Mouse (Mus musculus) liver, embryonic 12.5 days (tissue): ENCODE measurements at regions not wholly inside any gene's neighbourhood (a gene's known extent, or its start where the extent isn't known, plus 50 kb on each side); places are given as distances from the start of the nearest gene placed in this dataset.

Experiments used
- ATAC-seq: fragments of 200-750 bp; cut with Nextera tagmentation; 2 replicates; pipeline ENCODE4 v1.8.0; 2017; ENCODE audit warnings: moderate number of reproducible peaks, mild to moderate bottlenecking, moderate library complexity
- H3K27ac ChIP-seq: fragments of 300-500 bp; sonication (generic); 2 replicates; pipeline ENCODE4 v1.5.1; 2016; ENCODE audit warnings: mild to moderate bottlenecking
- H3K27me3 ChIP-seq: fragments of 300-500 bp; sonication (generic); replicated peaks from 2 replicates; pipeline ENCODE4 v1.6.1; 2016; ENCODE audit warnings: mild to moderate bottlenecking, moderate library complexity
- H3K36me3 ChIP-seq: fragments of 300-500 bp; sonication (generic); 2 replicates; pipeline ENCODE4 v1.6.1; 2016; ENCODE audit warnings: mild to moderate bottlenecking, moderate library complexity
- H3K4me1 ChIP-seq: fragments of 300-500 bp; sonication (generic); 2 replicates; pipeline ENCODE4 v1.6.1; 2016
- H3K4me2 ChIP-seq: fragments of 300-500 bp; sonication (generic); 2 replicates; pipeline ENCODE4 v1.6.1; 2016; ENCODE audit warnings: mild to moderate bottlenecking, moderate library complexity
- H3K4me3 ChIP-seq: fragments of 300-500 bp; sonication (generic); 2 replicates; pipeline ENCODE4 v1.5.1; 2016; ENCODE audit warnings: mild to moderate bottlenecking, moderate library complexity
- H3K9ac ChIP-seq: fragments of 300-500 bp; sonication (generic); 2 replicates; pipeline ENCODE4 v1.6.1; 2016; ENCODE audit warnings: mild to moderate bottlenecking, moderate library complexity
- H3K9me3 ChIP-seq: fragments of 300-500 bp; sonication (generic); replicated peaks from 2 replicates; pipeline ENCODE4 v1.6.1; 2016; ENCODE audit warnings: mild to moderate bottlenecking, moderate library complexity
- WGBS: fragments of 180-500 bp; shearing (Covaris S2); methylation state at CpG from one replicate; pipeline ENCODE4 v1.1.7; 2016; ENCODE audit not compliant: insufficient replicate concordance; 5-methylcytosine and 5-hydroxymethylcytosine counted together

DNA sequence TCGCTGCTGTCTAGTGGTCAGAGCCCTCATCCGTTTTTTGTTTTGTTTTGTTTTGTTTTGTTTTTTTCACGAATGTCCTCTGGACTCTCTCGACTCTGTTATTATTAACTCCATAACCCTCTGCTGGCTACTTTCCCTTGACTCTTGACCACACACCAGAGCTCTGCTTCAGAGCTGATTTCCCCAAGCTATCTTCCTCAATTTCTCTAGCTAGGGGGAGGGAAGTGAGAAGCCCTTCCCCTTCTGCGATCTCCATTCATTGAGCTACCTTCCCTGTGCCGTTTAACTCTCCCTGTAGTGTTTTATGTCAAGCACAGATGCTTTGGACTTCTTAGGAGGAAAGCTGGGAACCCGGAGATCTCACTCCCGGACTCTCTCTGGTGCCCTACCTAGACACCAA lies 247.6 kb downstream of the Hlx start:
- no peak overlapping the region for H3K9ac ChIP-seq
- 49% methylated on average over 8 of the region's 8 CpGs for WGBS

DNA sequence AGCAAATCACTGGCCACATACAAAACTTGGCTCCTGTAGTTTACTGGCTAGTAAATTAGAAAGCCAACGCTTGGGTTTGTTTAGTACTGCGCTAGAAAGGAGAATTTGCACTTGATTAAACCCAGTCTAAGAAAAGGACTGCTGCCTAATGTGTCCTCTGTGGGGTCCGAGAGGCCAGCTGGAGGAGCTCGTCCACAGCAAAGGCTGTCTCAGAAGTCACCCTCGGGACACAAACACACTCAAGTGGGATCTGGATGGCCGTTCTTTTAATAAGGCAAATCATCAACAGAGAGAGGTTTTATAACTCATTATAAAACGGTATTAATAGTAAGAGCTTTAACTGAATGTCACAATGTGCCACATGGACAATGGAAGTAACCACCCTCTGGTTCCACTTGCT lies 249.0 kb downstream of the Hlx start:
- H3K9ac ChIP-seq, result no peak overlapping the region
- H3K36me3 ChIP-seq, result no peaks in the 10 kb centered on the region
- 64% methylated on average over 7 of the region's 7 CpGs for WGBS
- no peaks in the 10 kb centered on the region for H3K9me3 ChIP-seq
- no peak for ATAC-seq
- no peak overlapping the region for H3K4me2 ChIP-seq
- H3K27me3 ChIP-seq, result no peaks in the 10 kb centered on the region
- H3K4me1 ChIP-seq, result no peaks in the 10 kb centered on the region
- H3K4me3 ChIP-seq, result no peak overlapping the region
- no peak overlapping the region for H3K27ac ChIP-seq

More for the DNA sequence above, 247.6 kb downstream of the Hlx start:
- Histone ChIP-seq H3K36me3 (no peaks in the 10 kb centered on the region), H3K4me3 (no peak overlapping the region), H3K9me3 (no peaks in the 10 kb centered on the region), H3K27ac (no peak overlapping the region), H3K27me3 (no peaks in the 10 kb centered on the region), H3K4me2 (no peak overlapping the region), H3K4me1 (no peaks in the 10 kb centered on the region)
- ATAC-seq, result no peak

DNA sequence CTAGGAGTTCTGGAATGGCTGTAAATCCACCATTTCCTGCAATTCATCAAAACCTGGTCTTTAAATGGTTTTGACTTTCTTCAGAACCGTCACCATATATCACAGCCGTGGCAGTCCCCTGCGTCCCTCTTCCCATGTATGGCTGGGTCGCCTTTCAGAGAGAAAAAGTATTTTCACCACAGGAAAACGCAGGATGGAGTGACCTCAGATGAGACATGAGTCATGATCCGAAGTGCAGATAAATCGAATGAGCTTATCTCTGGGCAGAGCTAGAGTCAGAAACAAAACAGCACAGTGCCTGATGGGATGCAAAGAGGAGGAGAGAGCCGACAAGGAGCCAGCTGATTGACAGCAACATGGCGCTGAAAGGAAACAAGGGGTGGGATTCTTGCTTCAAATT lies 250.4 kb downstream of the Hlx start:
- 40% methylated on average over 9 of the region's 9 CpGs for WGBS
- H3K27me3 ChIP-seq, result no peaks in the 10 kb centered on the region
- H3K27ac ChIP-seq, result no peak overlapping the region
- no peaks in the 10 kb centered on the region for H3K36me3 ChIP-seq
- ATAC-seq, result no peak
- no peak overlapping the region for H3K9ac ChIP-seq
- H3K4me3 ChIP-seq, result no peak overlapping the region
- no peaks in the 10 kb centered on the region for H3K4me1 ChIP-seq
- H3K4me2 ChIP-seq, result no peak overlapping the region
- no peaks in the 10 kb centered on the region for H3K9me3 ChIP-seq

DNA sequence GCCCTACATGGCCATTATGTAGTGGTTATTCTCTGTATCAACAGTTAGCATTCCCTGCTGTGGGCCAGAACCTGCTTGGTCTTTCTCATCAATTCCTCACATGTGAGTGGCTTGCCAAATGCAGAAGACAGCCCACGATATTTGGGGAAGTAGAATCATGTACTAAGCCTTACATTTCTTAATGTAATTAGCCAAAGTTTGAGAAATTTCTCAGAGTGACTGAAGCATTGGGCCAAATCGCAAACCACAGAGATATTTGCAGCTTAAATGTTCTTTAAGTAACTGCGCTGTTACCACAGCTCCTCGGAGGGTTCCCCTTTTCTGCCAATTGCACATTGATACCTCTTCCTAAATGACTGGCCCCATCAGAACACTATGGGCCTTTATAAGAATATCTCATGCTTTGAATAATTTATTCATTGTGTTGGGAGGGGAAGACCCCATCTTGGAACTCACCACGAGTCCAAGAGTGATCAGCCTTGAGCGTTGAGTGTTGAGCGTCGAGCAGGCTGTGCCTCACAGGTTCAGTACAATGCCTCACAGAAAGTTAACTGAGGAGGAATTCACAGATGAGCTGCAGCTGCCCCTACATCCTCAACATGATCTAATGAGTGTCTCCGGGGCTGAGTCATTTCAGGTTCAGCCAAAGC lies 251.7 kb downstream of the Hlx start:
- H3K27me3 ChIP-seq, result no peaks in the 10 kb centered on the region
- H3K4me1 ChIP-seq, result 0 out of 2 replicates have a peak, but pooled peaks cover 4% of the 10 kb centered on the region
- H3K9me3 ChIP-seq, result no peaks in the 10 kb centered on the region
- H3K27ac ChIP-seq, result no peak overlapping the region
- no peak overlapping the region for H3K4me2 ChIP-seq
- H3K36me3 ChIP-seq, result no peaks in the 10 kb centered on the region
- WGBS, result 61% methylated on average over 9 of the region's 9 CpGs
- no peak for ATAC-seq
- no peak overlapping the region for H3K9ac ChIP-seq
- no peak overlapping the region for H3K4me3 ChIP-seq

DNA sequence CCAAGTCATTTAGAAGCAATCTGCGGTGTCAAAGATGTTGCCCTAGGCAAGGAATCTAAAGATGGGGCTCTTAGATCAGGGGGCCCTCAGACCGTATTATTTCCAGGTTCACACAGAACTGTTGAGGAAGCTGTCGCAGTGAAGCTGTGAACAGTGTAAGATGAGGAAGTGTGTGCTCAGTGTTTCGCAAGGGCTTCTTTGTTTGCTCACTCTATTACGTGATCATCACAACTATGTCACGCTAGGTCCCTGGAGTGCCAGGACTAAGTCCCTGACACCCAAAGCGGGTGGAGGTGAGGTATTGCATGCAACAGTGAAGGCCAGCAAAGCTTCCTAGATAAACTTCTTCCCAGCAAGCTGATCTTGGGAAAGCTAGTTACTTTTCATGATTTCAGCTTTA lies 254.4 kb downstream of the Hlx start:
- WGBS, result 36% methylated on average over 7 of the region's 7 CpGs
- Histone ChIP-seq H3K9ac (no peak overlapping the region), H3K27ac (no peak overlapping the region), H3K4me3 (no peak overlapping the region), H3K9me3 (no peaks in the 10 kb centered on the region), H3K27me3 (no peaks in the 10 kb centered on the region), H3K4me2 (no peak overlapping the region), H3K4me1 (0 out of 2 replicates have a peak, but pooled peaks cover 4% of the 10 kb centered on the region), H3K36me3 (no peaks in the 10 kb centered on the region)
- ATAC-seq, result no peak

DNA sequence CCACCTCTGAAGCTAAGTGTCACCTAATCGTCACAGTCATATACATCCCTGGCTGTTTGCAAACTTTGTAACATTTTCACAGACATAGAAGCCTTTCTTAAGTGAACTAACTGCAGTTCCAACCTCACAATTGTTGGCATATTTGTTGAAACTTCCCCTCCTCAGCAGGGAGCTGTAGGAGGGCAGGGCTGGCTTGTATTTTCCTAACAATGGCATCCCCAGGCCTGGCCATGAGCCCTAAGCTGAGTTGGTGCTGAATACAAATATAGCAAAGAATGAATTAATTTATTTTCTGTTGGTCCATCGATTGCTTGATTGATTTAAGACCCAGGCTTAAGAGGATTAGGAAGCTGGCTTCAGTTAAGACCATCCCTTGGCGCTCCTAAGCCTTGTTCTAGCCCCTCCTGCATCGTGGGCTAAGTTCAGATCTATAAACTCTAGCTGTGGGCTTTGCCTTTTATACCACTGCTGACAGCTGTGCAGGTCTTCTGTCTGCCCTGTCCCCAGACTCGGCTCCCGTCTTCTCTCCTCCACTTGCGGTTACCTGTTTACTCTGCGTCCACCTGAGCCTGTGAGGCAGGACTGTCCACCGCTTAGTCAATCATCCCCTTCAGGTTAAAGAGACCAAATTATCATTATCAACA lies 269.8 kb downstream of the Hlx start:
- Histone ChIP-seq H3K27me3 (no peaks in the 10 kb centered on the region), H3K9ac (no peak overlapping the region), H3K36me3 (no peaks in the 10 kb centered on the region), H3K9me3 (no peaks in the 10 kb centered on the region), H3K27ac (no peak overlapping the region), H3K4me2 (no peak overlapping the region), H3K4me1 (no peaks in the 10 kb centered on the region), H3K4me3 (no peak overlapping the region)
- 63% methylated on average over 9 of the region's 9 CpGs for WGBS
- ATAC-seq, result no peak

DNA sequence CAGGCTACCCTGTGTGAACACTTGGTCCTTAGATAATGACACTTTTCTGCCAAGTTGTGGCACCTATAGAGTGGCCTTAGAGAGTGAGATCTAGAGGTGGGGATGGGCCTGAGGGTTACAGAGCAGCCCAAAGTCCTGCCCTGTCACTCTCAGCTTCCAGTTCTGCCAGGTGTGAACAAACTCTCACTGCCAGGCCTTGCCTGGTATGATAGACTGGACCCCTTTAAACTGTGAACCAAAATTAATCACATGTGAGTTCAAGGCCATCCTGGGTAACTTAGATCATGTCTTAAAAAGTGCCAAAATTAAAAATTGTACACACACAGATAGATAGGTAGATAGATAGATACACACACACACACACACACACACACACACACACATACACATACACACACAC lies 271.0 kb downstream of the Hlx start:
- no peak for ATAC-seq
- H3K4me2 ChIP-seq, result no peak overlapping the region
- no peaks in the 10 kb centered on the region for H3K36me3 ChIP-seq
- H3K27ac ChIP-seq, result no peak overlapping the region
- no peaks in the 10 kb centered on the region for H3K27me3 ChIP-seq
- H3K4me3 ChIP-seq, result no peak overlapping the region
- H3K4me1 ChIP-seq, result no peaks in the 10 kb centered on the region
- no peak overlapping the region for H3K9ac ChIP-seq
- no peaks in the 10 kb centered on the region for H3K9me3 ChIP-seq

DNA sequence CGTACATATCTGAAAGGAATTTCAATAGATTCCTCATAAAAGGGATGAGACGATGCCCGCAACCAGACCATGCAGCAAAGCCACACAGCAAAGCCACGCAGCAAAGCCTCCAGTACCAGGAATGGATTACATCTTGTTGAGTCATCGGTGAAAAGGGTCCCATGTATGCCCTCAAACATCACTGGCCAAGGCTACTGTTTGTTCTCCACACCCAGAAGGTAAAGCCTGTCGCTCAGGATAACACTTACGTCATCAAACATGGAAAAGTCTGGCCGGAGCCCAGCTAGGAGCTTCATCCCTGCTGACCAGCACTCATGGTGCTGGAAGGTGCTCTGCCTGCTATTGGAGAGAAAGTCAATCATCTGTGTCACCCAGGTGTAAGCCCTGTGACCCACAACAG lies 275.7 kb downstream of the Hlx start:
- no peak overlapping the region for H3K9ac ChIP-seq
- H3K27me3 ChIP-seq, result no peaks in the 10 kb centered on the region
- no peak overlapping the region for H3K27ac ChIP-seq
- no peaks in the 10 kb centered on the region for H3K9me3 ChIP-seq
- WGBS, result 77% methylated on average over 8 of the region's 8 CpGs
- no peaks in the 10 kb centered on the region for H3K4me1 ChIP-seq
- H3K4me2 ChIP-seq, result no peak overlapping the region
- no peak overlapping the region for H3K4me3 ChIP-seq
- no peak for ATAC-seq
- no peaks in the 10 kb centered on the region for H3K36me3 ChIP-seq

DNA sequence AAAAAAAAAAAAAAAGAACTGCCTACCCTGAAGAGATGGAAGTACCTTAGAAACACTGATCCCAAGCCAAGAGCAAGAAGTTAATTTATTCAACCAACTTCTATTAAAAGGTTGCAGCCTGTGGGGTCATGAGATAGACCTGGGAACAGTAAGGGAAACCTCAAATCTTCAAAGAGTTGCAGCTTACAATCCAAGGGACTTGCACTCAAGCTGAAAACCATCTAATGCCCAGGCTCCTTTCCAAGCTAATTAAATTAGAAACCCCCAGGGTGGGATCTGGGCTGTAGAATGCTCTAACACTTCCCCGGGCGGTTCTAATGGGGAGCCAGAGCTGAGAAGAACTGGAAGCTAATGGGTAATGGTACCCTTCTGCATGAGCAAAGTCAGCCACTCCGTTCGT lies 278.0 kb downstream of the Hlx start:
- Histone ChIP-seq H3K36me3 (no peaks in the 10 kb centered on the region), H3K27ac (no peak overlapping the region), H3K4me1 (no peaks in the 10 kb centered on the region), H3K9me3 (no peaks in the 10 kb centered on the region), H3K4me2 (no peak overlapping the region), H3K27me3 (no peaks in the 10 kb centered on the region), H3K9ac (no peak overlapping the region), H3K4me3 (no peak overlapping the region)
- ATAC-seq, result no peak
- WGBS, result 70% methylated on average over 4 of the region's 4 CpGs

DNA sequence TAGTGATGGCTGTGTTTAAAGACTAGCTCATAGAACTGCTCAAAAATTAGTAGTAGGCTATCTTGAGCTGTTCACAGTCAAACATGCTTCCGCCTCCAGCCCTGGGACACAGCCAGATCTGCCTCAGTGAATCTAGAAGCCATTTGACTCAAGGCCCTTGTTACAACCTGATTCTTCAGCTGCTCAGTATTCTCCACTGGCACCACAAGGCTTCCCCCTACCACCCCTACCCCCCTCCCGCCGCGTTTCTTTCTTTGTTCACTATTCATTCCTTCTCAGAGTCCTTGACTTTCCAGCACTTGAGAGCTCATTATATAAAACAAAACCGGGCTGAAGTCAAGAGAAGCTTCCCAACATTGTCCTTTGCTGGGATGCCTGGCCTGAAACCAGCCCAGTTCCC lies 278.7 kb downstream of the Hlx start:
- H3K4me1 ChIP-seq, result no peaks in the 10 kb centered on the region
- no peaks in the 10 kb centered on the region for H3K27me3 ChIP-seq
- H3K9ac ChIP-seq, result no peak overlapping the region
- no peaks in the 10 kb centered on the region for H3K9me3 ChIP-seq
- no peak overlapping the region for H3K27ac ChIP-seq
- no peak overlapping the region for H3K4me3 ChIP-seq
- no peak overlapping the region for H3K4me2 ChIP-seq
- WGBS, result 67% methylated on average over 5 of the region's 5 CpGs
- ATAC-seq, result no peak
- H3K36me3 ChIP-seq, result no peaks in the 10 kb centered on the region

DNA sequence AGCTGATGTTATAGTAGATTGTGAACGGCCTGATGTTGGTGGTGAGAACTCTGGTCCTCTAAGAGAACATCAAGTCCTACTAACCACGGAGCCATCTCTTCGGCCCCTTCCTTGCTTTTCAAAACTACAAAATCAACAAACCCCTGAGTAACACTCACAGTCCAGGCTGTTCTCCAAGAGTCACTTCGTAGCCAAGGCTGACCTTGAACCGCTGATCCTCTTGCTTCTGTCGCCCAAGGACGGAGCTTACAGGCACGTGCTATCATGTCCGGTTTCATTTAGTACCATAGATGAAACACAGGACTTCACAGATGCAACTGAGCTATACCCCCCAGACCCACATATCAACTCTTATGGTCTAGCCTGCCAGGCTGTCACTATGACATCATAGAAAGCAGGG lies 279.4 kb downstream of the Hlx start:
- no peaks in the 10 kb centered on the region for H3K4me1 ChIP-seq
- H3K4me3 ChIP-seq, result no peak overlapping the region
- no peaks in the 10 kb centered on the region for H3K27me3 ChIP-seq
- no peak for ATAC-seq
- no peaks in the 10 kb centered on the region for H3K36me3 ChIP-seq
- H3K27ac ChIP-seq, result no peak overlapping the region
- no peak overlapping the region for H3K9ac ChIP-seq
- WGBS, result 82% methylated on average over 9 of the region's 9 CpGs
- H3K9me3 ChIP-seq, result no peaks in the 10 kb centered on the region
- no peak overlapping the region for H3K4me2 ChIP-seq

DNA sequence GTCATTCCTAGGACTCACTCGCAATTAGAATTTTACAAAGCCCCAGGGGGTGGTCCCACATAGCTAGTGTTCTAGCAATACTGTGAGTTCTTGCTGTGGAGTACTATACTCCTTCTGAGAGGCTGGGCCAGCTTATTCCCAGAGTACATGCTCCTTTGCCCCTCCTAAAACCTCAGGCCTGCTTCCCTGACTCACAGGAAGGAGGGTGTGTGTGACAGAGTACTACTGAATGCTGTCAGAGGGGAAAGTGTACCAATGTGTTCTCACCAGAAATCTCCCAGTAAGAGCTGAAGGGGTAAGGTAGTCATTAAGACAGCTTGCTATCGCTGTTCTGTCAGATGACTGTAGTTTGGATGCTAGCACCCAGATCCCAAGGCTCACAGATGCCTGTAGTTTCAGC lies 280.7 kb downstream of the Hlx start:
- H3K4me1 ChIP-seq, result no peaks in the 10 kb centered on the region
- no peak overlapping the region for H3K4me2 ChIP-seq
- WGBS, result 63% methylated on average over 2 of the region's 2 CpGs
- no peak overlapping the region for H3K9ac ChIP-seq
- no peaks in the 10 kb centered on the region for H3K36me3 ChIP-seq
- H3K27me3 ChIP-seq, result no peaks in the 10 kb centered on the region
- no peak overlapping the region for H3K27ac ChIP-seq
- no peak overlapping the region for H3K4me3 ChIP-seq
- no peak for ATAC-seq
- H3K9me3 ChIP-seq, result no peaks in the 10 kb centered on the region

DNA sequence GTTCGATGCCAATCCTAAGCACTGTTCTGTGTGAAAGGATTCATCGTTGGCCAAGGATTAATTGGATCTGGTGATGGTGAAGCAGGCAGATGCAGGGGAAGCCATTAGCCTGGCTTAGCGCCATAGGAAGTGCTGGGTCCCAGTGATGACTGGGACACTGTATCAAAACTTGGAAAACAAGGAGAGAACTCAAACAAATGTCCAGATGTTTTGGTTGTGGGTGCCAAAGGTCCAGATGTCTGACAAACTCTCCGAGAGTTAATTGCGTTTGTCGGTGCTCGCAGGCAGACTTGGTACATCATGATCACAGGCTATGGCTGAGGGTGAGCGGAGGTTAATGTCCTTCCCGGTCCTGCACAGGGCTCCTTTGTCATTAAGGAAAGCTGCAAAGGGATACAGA lies 283.4 kb downstream of the Hlx start:
- Histone ChIP-seq H3K27ac (no peak overlapping the region), H3K4me3 (no peak overlapping the region), H3K4me2 (no peak overlapping the region), H3K36me3 (no peaks in the 10 kb centered on the region), H3K4me1 (no peaks in the 10 kb centered on the region), H3K9ac (no peak overlapping the region), H3K9me3 (no peaks in the 10 kb centered on the region), H3K27me3 (no peaks in the 10 kb centered on the region)
- 68% methylated on average over 9 of the region's 9 CpGs for WGBS
- no peak for ATAC-seq
